Mouse (Mus musculus): ENCODE measurements around the gene Lama1.

The Lama1 gene

GRCm38 (mm10) chr17:67696694-67697386 is at the start of gene Lama1:
Gene Lama1 (plus strand): TSS chr17:67697259.
- DNase-seq (ENCODE audit: low read depth, low spot score): no peak
- Histone ChIP-seq H3K27me3 (ENCODE audit: control insufficient read depth, insufficient read depth, low read length, poor library complexity, severe bottlenecking) (no peaks in the 10 kb centered on the region), H3K36me3 (ENCODE audit: control insufficient read depth, insufficient read depth, low read length, poor library complexity, severe bottlenecking) (no peaks in the 10 kb centered on the region)

GRCm38 (mm10) chr17:67651506-67651905 is 45.6 kb upstream of the Lama1 start:
- DNase-seq (ENCODE audit: low read depth, low spot score): no peak
- Histone ChIP-seq H3K36me3 (ENCODE audit: control insufficient read depth, insufficient read depth, low read length, poor library complexity, severe bottlenecking) (no peaks in the 10 kb centered on the region), H3K27me3 (ENCODE audit: control insufficient read depth, insufficient read depth, low read length, poor library complexity, severe bottlenecking) (no peaks in the 10 kb centered on the region)

GRCm38 (mm10) chr17:67664299-67664698 is 32.8 kb upstream of the Lama1 start:
- DNase-seq (ENCODE audit: low read depth, low spot score): no peak
- no peaks in the 10 kb centered on the region for H3K36me3 ChIP-seq (ENCODE audit: control insufficient read depth, insufficient read depth, low read length, poor library complexity, severe bottlenecking)

GRCm38 (mm10) chr17:67666981-67667380 is 30.1 kb upstream of the Lama1 start:
- Histone ChIP-seq H3K27me3 (ENCODE audit: control insufficient read depth, insufficient read depth, low read length, poor library complexity, severe bottlenecking) (no peaks in the 10 kb centered on the region), H3K36me3 (ENCODE audit: control insufficient read depth, insufficient read depth, low read length, poor library complexity, severe bottlenecking) (no peaks in the 10 kb centered on the region)
- no peak for DNase-seq (ENCODE audit: low read depth, low spot score)

More at GRCm38 (mm10) chr17:67664299-67664698, 32.8 kb upstream of the Lama1 start:
- H3K27me3 ChIP-seq (ENCODE audit: control insufficient read depth, insufficient read depth, low read length, poor library complexity, severe bottlenecking): no peaks in the 10 kb centered on the region

- DNase-seq (ENCODE audit: low read depth, low spot score): no peak
- no peaks in the 10 kb centered on the region for H3K27me3 ChIP-seq (ENCODE audit: control insufficient read depth, insufficient read depth, low read length, poor library complexity, severe bottlenecking)
- no peaks in the 10 kb centered on the region for H3K36me3 ChIP-seq (ENCODE audit: control insufficient read depth, insufficient read depth, low read length, poor library complexity, severe bottlenecking)
Measured at GRCm38 (mm10) chr17:67667981-67668380, 29.1 kb upstream of the Lama1 start.

GRCm38 (mm10) chr17:67678576-67678975 is 18.5 kb upstream of the Lama1 start:
- DNase-seq (ENCODE audit: low read depth, low spot score): no peak
- H3K36me3 ChIP-seq (ENCODE audit: control insufficient read depth, insufficient read depth, low read length, poor library complexity, severe bottlenecking): no peaks in the 10 kb centered on the region

GRCm38 (mm10) chr17:67681084-67681483 is 16.0 kb upstream of the Lama1 start:
- no peaks in the 10 kb centered on the region for H3K36me3 ChIP-seq (ENCODE audit: control insufficient read depth, insufficient read depth, low read length, poor library complexity, severe bottlenecking)
- no peaks in the 10 kb centered on the region for H3K27me3 ChIP-seq (ENCODE audit: control insufficient read depth, insufficient read depth, low read length, poor library complexity, severe bottlenecking)
- DNase-seq (ENCODE audit: low read depth, low spot score): no peak

More at GRCm38 (mm10) chr17:67678576-67678975, 18.5 kb upstream of the Lama1 start:
- no peaks in the 10 kb centered on the region for H3K27me3 ChIP-seq (ENCODE audit: control insufficient read depth, insufficient read depth, low read length, poor library complexity, severe bottlenecking)

- Histone ChIP-seq H3K36me3 (ENCODE audit: control insufficient read depth, insufficient read depth, low read length, poor library complexity, severe bottlenecking) (no peaks in the 10 kb centered on the region), H3K27me3 (ENCODE audit: control insufficient read depth, insufficient read depth, low read length, poor library complexity, severe bottlenecking) (no peaks in the 10 kb centered on the region)
- no peak for DNase-seq (ENCODE audit: low read depth, low spot score)
Measured at GRCm38 (mm10) chr17:67685022-67685743, 11.9 kb upstream of the Lama1 start.

GRCm38 (mm10) chr17:67687505-67687904 is 9.6 kb upstream of the Lama1 start:
- Histone ChIP-seq H3K27me3 (ENCODE audit: control insufficient read depth, insufficient read depth, low read length, poor library complexity, severe bottlenecking) (no peaks in the 10 kb centered on the region), H3K36me3 (ENCODE audit: control insufficient read depth, insufficient read depth, low read length, poor library complexity, severe bottlenecking) (no peaks in the 10 kb centered on the region)
- no peak for DNase-seq (ENCODE audit: low read depth, low spot score)

- Histone ChIP-seq H3K36me3 (ENCODE audit: control insufficient read depth, insufficient read depth, low read length, poor library complexity, severe bottlenecking) (no peaks in the 10 kb centered on the region), H3K27me3 (ENCODE audit: control insufficient read depth, insufficient read depth, low read length, poor library complexity, severe bottlenecking) (no peaks in the 10 kb centered on the region)
- DNase-seq (ENCODE audit: low read depth, low spot score): no peak
Measured at GRCm38 (mm10) chr17:67690689-67691088, 6.4 kb upstream of the Lama1 start.

- H3K27me3 ChIP-seq (ENCODE audit: control insufficient read depth, insufficient read depth, low read length, poor library complexity, severe bottlenecking): no peaks in the 10 kb centered on the region
- H3K36me3 ChIP-seq (ENCODE audit: control insufficient read depth, insufficient read depth, low read length, poor library complexity, severe bottlenecking): no peaks in the 10 kb centered on the region
- DNase-seq (ENCODE audit: low read depth, low spot score): no peak
Measured at GRCm38 (mm10) chr17:67692651-67693050, 4.4 kb upstream of the Lama1 start.

- DNase-seq (ENCODE audit: low read depth, low spot score): no peak
- no peaks in the 10 kb centered on the region for H3K27me3 ChIP-seq (ENCODE audit: control insufficient read depth, insufficient read depth, low read length, poor library complexity, severe bottlenecking)
- H3K36me3 ChIP-seq (ENCODE audit: control insufficient read depth, insufficient read depth, low read length, poor library complexity, severe bottlenecking): no peaks in the 10 kb centered on the region
Measured at GRCm38 (mm10) chr17:67693861-67694260, 3.2 kb upstream of the Lama1 start.

GRCm38 (mm10) chr17:67697461-67697891 is 417 bp downstream of the Lama1 start:
- H3K27me3 ChIP-seq (ENCODE audit: control insufficient read depth, insufficient read depth, low read length, poor library complexity, severe bottlenecking): no peaks in the 10 kb centered on the region
- no peaks in the 10 kb centered on the region for H3K36me3 ChIP-seq (ENCODE audit: control insufficient read depth, insufficient read depth, low read length, poor library complexity, severe bottlenecking)
- DNase-seq (ENCODE audit: low read depth, low spot score): no peak

GRCm38 (mm10) chr17:67698301-67698700 is 1.2 kb downstream of the Lama1 start:
- no peaks in the 10 kb centered on the region for H3K27me3 ChIP-seq (ENCODE audit: control insufficient read depth, insufficient read depth, low read length, poor library complexity, severe bottlenecking)
- H3K36me3 ChIP-seq (ENCODE audit: control insufficient read depth, insufficient read depth, low read length, poor library complexity, severe bottlenecking): no peaks in the 10 kb centered on the region
- no peak for DNase-seq (ENCODE audit: low read depth, low spot score)

GRCm38 (mm10) chr17:67701761-67702160 is 4.7 kb downstream of the Lama1 start:
- Histone ChIP-seq H3K36me3 (ENCODE audit: control insufficient read depth, insufficient read depth, low read length, poor library complexity, severe bottlenecking) (no peaks in the 10 kb centered on the region), H3K27me3 (ENCODE audit: control insufficient read depth, insufficient read depth, low read length, poor library complexity, severe bottlenecking) (no peaks in the 10 kb centered on the region)
- DNase-seq (ENCODE audit: low read depth, low spot score): no peak
